Mouse (Mus musculus) midbrain, embryonic 15.5 days (tissue): ENCODE data around the gene Anks3. TPM values are rescaled to one million over a fixed set of nuclear protein-coding genes. Genes with fewer than 3 reads are reported as not detected.

Experiments
- ATAC-seq: fragments of 200-750 bp; cut with Nextera tagmentation; replicated peaks from 2 replicates; pipeline ENCODE4 v1.8.0; 2017; ENCODE audit warnings: moderate TSS enrichment
- H3K27ac ChIP-seq: fragments of 300-500 bp; sonication (generic); 2 replicates; pipeline ENCODE4 v1.5.1; 2015; ENCODE audit warnings: mild to moderate bottlenecking, inconsistent platforms
- H3K27me3 ChIP-seq: fragments of 300-500 bp; sonication (generic); replicated peaks from 2 replicates; pipeline ENCODE4 v1.6.1; 2015; ENCODE audit warnings: inconsistent platforms
- H3K36me3 ChIP-seq: fragments of 300-500 bp; sonication (generic); replicated peaks from 2 replicates; pipeline ENCODE4 v1.6.1; 2015; ENCODE audit warnings: inconsistent platforms
- H3K4me1 ChIP-seq: fragments of 300-500 bp; sonication (generic); 2 replicates; pipeline ENCODE4 v1.6.1; 2015; ENCODE audit warnings: inconsistent platforms
- H3K4me2 ChIP-seq: fragments of 300-500 bp; sonication (generic); 2 replicates; pipeline ENCODE4 v1.6.1; 2015; ENCODE audit warnings: inconsistent platforms, mild to moderate bottlenecking, moderate library complexity
- H3K4me3 ChIP-seq: fragments of 300-500 bp; sonication (generic); 2 replicates; pipeline ENCODE4 v1.5.1; 2015; ENCODE audit warnings: mild to moderate bottlenecking, inconsistent platforms
- H3K9ac ChIP-seq: fragments of 300-500 bp; sonication (generic); 2 replicates; pipeline ENCODE4 v1.6.1; 2015; ENCODE audit warnings: mild to moderate bottlenecking, inconsistent platforms
- H3K9me3 ChIP-seq: fragments of 300-500 bp; sonication (generic); 2 replicates; pipeline ENCODE4 v1.6.1; 2016; ENCODE audit warnings: inconsistent platforms
- WGBS: fragments of 180-500 bp; shearing (Covaris S2); methylation state at CpG from one replicate; pipeline ENCODE4 v1.1.7; 2015; ENCODE audit warnings: mixed read lengths; 5-methylcytosine and 5-hydroxymethylcytosine counted together
- polyA plus RNA-seq: library from polyadenylated mRNA; unstranded; fragments of >200 nt; fragmentation: Nextera tagmentation; extraction: Ambion mirVana; gene quantifications from 2 replicates; pipeline ENCODE4 v1.2.1, GENCODE M21; 2015

Anks3 gene
- polyA plus RNA-seq, 1 experiment from 2014 or later: 86.3 TPM

- peak; percentile 46 for ATAC-seq
- no peaks in the 10 kb centered on the region for H3K27me3 ChIP-seq
- no peak overlapping the region for H3K4me2 ChIP-seq
- peak overlapping the region; percentile 47; the same call in 1 of the 2 replicates for H3K27ac ChIP-seq
- H3K4me3 ChIP-seq: no peak overlapping the region
- 0 out of 2 replicates have a peak, but pooled peaks cover 4% of the 10 kb centered on the region for H3K4me1 ChIP-seq
- H3K36me3 ChIP-seq: peaks cover 40% of the 10 kb centered on the region
- no peak overlapping the region for H3K9ac ChIP-seq
- no peaks in the 10 kb centered on the region for H3K9me3 ChIP-seq
- 34% methylated on average over 12 of the region's 12 CpGs for WGBS
Observed at GRCm38 (mm10) chr16:4913783-4914735, 49.9 kb downstream of the Anks3 start.

GRCm38 (mm10) chr16:4912907-4913782, 50.9 kb downstream of the Anks3 start:
- peaks cover 40% of the 10 kb centered on the region for H3K36me3 ChIP-seq
- H3K27me3 ChIP-seq: no peaks in the 10 kb centered on the region
- H3K9ac ChIP-seq: no peak overlapping the region
- peak overlapping the region; percentile 47; the same call in 1 of the 2 replicates for H3K27ac ChIP-seq
- no peak overlapping the region for H3K4me3 ChIP-seq
- peak; percentile 34; the same call in 1 of the 2 replicates for ATAC-seq
- 0 out of 2 replicates have a peak, but pooled peaks cover 4% of the 10 kb centered on the region for H3K4me1 ChIP-seq
- 84% methylated on average over 11 of the region's 11 CpGs for WGBS
- H3K9me3 ChIP-seq: no peaks in the 10 kb centered on the region
- H3K4me2 ChIP-seq: no peak overlapping the region

- no peak overlapping the region for H3K9ac ChIP-seq
- no peak overlapping the region for H3K4me2 ChIP-seq
- H3K9me3 ChIP-seq: no peaks in the 10 kb centered on the region
- 0 out of 2 replicates have a peak, but pooled peaks cover 4% of the 10 kb centered on the region for H3K4me1 ChIP-seq
- WGBS: 80% methylated on average over 10 of the region's 10 CpGs
- peaks cover 40% of the 10 kb centered on the region for H3K36me3 ChIP-seq
- H3K4me3 ChIP-seq: no peak overlapping the region
- H3K27me3 ChIP-seq: no peaks in the 10 kb centered on the region
- no peak overlapping the region for H3K27ac ChIP-seq
- no peak; the same call in 1 of the 2 replicates for ATAC-seq
Observed at GRCm38 (mm10) chr16:4912074-4912648, 51.8 kb downstream of the Anks3 start.

GRCm38 (mm10) chr16:4910758-4911157, 53.2 kb downstream of the Anks3 start:
- no peak overlapping the region for H3K4me3 ChIP-seq
- H3K4me2 ChIP-seq: no peak overlapping the region
- H3K9ac ChIP-seq: no peak overlapping the region
- 0 out of 2 replicates have a peak, but pooled peaks cover 4% of the 10 kb centered on the region for H3K4me1 ChIP-seq
- ATAC-seq: no peak
- WGBS: 96% methylated on average over 8 of the region's 8 CpGs
- peaks cover 40% of the 10 kb centered on the region for H3K36me3 ChIP-seq
- H3K27ac ChIP-seq: no peak overlapping the region
- no peaks in the 10 kb centered on the region for H3K9me3 ChIP-seq
- no peaks in the 10 kb centered on the region for H3K27me3 ChIP-seq

- no peak for ATAC-seq
- H3K36me3 ChIP-seq: peaks cover 40% of the 10 kb centered on the region
- 100% methylated on average over 2 of the region's 2 CpGs for WGBS
Observed at GRCm38 (mm10) chr16:4909745-4910144, 54.3 kb downstream of the Anks3 start.

GRCm38 (mm10) chr16:4907972-4908371, 56.0 kb downstream of the Anks3 start:
- ATAC-seq: no peak
- Histone ChIP-seq H3K36me3 (peaks cover 29% of the 10 kb centered on the region), H3K4me3 (no peak overlapping the region), H3K4me2 (no peak overlapping the region), H3K9me3 (no peaks in the 10 kb centered on the region), H3K9ac (no peak overlapping the region), H3K27ac (no peak overlapping the region), H3K4me1 (no peaks in the 10 kb centered on the region), H3K27me3 (no peaks in the 10 kb centered on the region)
- WGBS: 41% methylated on average over 4 of the region's 5 CpGs

More at GRCm38 (mm10) chr16:4909745-4910144, 54.3 kb downstream of the Anks3 start:
- Histone ChIP-seq H3K9me3 (no peaks in the 10 kb centered on the region), H3K9ac (no peak overlapping the region), H3K27ac (no peak overlapping the region), H3K4me2 (no peak overlapping the region), H3K4me3 (no peak overlapping the region), H3K27me3 (no peaks in the 10 kb centered on the region), H3K4me1 (0 out of 2 replicates have a peak, but pooled peaks cover 4% of the 10 kb centered on the region)

GRCm38 (mm10) chr16:4907386-4907785, 56.6 kb downstream of the Anks3 start:
- 68% methylated on average over 2 of the region's 2 CpGs for WGBS
- Histone ChIP-seq H3K9me3 (no peaks in the 10 kb centered on the region), H3K27me3 (no peaks in the 10 kb centered on the region), H3K4me1 (no peaks in the 10 kb centered on the region), H3K36me3 (peaks cover 25% of the 10 kb centered on the region), H3K9ac (no peak overlapping the region), H3K4me3 (no peak overlapping the region), H3K4me2 (no peak overlapping the region), H3K27ac (no peak overlapping the region)
- no peak for ATAC-seq

- Histone ChIP-seq H3K4me2 (no peak overlapping the region), H3K27me3 (no peaks in the 10 kb centered on the region), H3K4me3 (no peak overlapping the region), H3K36me3 (peaks cover 19% of the 10 kb centered on the region), H3K4me1 (no peaks in the 10 kb centered on the region), H3K9me3 (no peaks in the 10 kb centered on the region), H3K27ac (no peak overlapping the region), H3K9ac (no peak overlapping the region)
- no peak for ATAC-seq
Observed at GRCm38 (mm10) chr16:4906559-4906958, 57.4 kb downstream of the Anks3 start.

GRCm38 (mm10) chr16:4905591-4905990, 58.4 kb downstream of the Anks3 start:
- 82% methylated on average over 1 of the region's 1 CpGs for WGBS
- Histone ChIP-seq H3K27me3 (no peaks in the 10 kb centered on the region), H3K4me2 (no peak overlapping the region), H3K27ac (no peak overlapping the region), H3K4me3 (no peak overlapping the region), H3K9me3 (no peaks in the 10 kb centered on the region), H3K36me3 (peaks cover 12% of the 10 kb centered on the region), H3K4me1 (no peaks in the 10 kb centered on the region), H3K9ac (no peak overlapping the region)
- no peak for ATAC-seq

GRCm38 (mm10) chr16:4904878-4905277, 59.1 kb downstream of the Anks3 start:
- peaks cover 8% of the 10 kb centered on the region; the same call in 1 of the 2 replicates for H3K36me3 ChIP-seq
- no peaks in the 10 kb centered on the region for H3K4me1 ChIP-seq
- no peak overlapping the region for H3K4me2 ChIP-seq
- 93% methylated on average over 3 of the region's 3 CpGs for WGBS
- H3K9ac ChIP-seq: no peak overlapping the region
- H3K4me3 ChIP-seq: no peak overlapping the region
- H3K27ac ChIP-seq: no peak overlapping the region
- ATAC-seq: no peak
- H3K27me3 ChIP-seq: no peaks in the 10 kb centered on the region
- H3K9me3 ChIP-seq: no peaks in the 10 kb centered on the region

- ATAC-seq: no peak
- Histone ChIP-seq H3K4me3 (no peak overlapping the region), H3K27me3 (no peaks in the 10 kb centered on the region), H3K4me1 (no peaks in the 10 kb centered on the region), H3K9me3 (no peaks in the 10 kb centered on the region), H3K9ac (no peak overlapping the region), H3K36me3 (0 out of 2 replicates have a peak, but pooled peaks cover 3% of the 10 kb centered on the region), H3K4me2 (no peak overlapping the region), H3K27ac (no peak overlapping the region)
- 87% methylated on average over 6 of the region's 6 CpGs for WGBS
Observed at GRCm38 (mm10) chr16:4903491-4904102, 60.4 kb downstream of the Anks3 start.
